Mouse (Mus musculus): ENCODE data around the gene Spon2.

- TF ChIP-seq CTCF (IDR thresholded peaks at IDR 0.05; ENCODE audit: control insufficient read depth, insufficient read depth, insufficient replicate concordance, low read depth, low read length) (no peak), POLR2A (IDR thresholded peaks at IDR 0.05; ENCODE audit: control insufficient read depth, low read depth, low read length) (no peak)
Observed at GRCm38 (mm10) chr5:33217663-33218062, 592 bp downstream of the Spon2 start.
